Mouse (Mus musculus) forebrain, postnatal 0 days (tissue): ENCODE results near the gene Tmem200c. TPM values are rescaled to one million over a fixed set of nuclear protein-coding genes. Genes with fewer than 3 reads are reported as not detected.
A peak's percentile ranks its signal among the peaks of the same experiment; 100 is the strongest.

Experiments used
- ATAC-seq: fragments of 200-750 bp; cut with Nextera tagmentation; 2 replicates; pipeline ENCODE4 v1.8.0; 2017; ENCODE audit warnings: mild to moderate bottlenecking, moderate library complexity
- DNase-seq: peaks from one replicate; pipeline ENCODE4 v3.0.0-alpha.2; 2015
- H3K27ac ChIP-seq: fragments of 300-500 bp; sonication (generic); 2 replicates; pipeline ENCODE4 v1.5.1; 2014; ENCODE audit warnings: low read depth, mild to moderate bottlenecking, antibody characterized with exemption, low read length, moderate library complexity, mixed read lengths
- H3K27me3 ChIP-seq: fragments of 300-500 bp; sonication (generic); 2 replicates; pipeline ENCODE4 v1.6.1; 2014; ENCODE audit warnings: mild to moderate bottlenecking, low read length, mixed read lengths; ENCODE audit not compliant: insufficient read depth
- H3K36me3 ChIP-seq: fragments of 300-500 bp; sonication (generic); 2 replicates; pipeline ENCODE4 v1.6.1; 2014; ENCODE audit warnings: mild to moderate bottlenecking, moderate library complexity; ENCODE audit not compliant: insufficient read depth
- H3K4me1 ChIP-seq: fragments of 300-500 bp; sonication (generic); 2 replicates; pipeline ENCODE4 v1.6.1; 2014; ENCODE audit warnings: antibody characterized with exemption; ENCODE audit not compliant: insufficient read depth
- H3K4me2 ChIP-seq: fragments of 300-500 bp; sonication (generic); 2 replicates; pipeline ENCODE4 v1.6.1; 2014; ENCODE audit warnings: low read depth, mild to moderate bottlenecking, moderate library complexity
- H3K4me3 ChIP-seq: fragments of 300-500 bp; sonication (generic); 2 replicates; pipeline ENCODE4 v1.5.1; 2014; ENCODE audit warnings: low read depth, low read length, mixed read lengths
- H3K9ac ChIP-seq: fragments of 300-500 bp; sonication (generic); 2 replicates; pipeline ENCODE4 v1.6.1; 2014; ENCODE audit warnings: mild to moderate bottlenecking
- H3K9me3 ChIP-seq: fragments of 300-500 bp; sonication (generic); 2 replicates; pipeline ENCODE4 v1.6.1; 2016; ENCODE audit warnings: low read length
- CTCF ChIP-seq: sonication (generic); IDR thresholded peaks from 2 replicates; pipeline ENCODE4 v1.5.1; 2016; ENCODE audit warnings: antibody characterized with exemption, control low read depth, low read depth
- WGBS: fragments of 180-500 bp; shearing (Covaris S2); extraction: QIAGEN DNeasy Blood & Tissue Kit; methylation state at CpG from one replicate; pipeline ENCODE4 v1.1.7; 2014; 5-methylcytosine and 5-hydroxymethylcytosine counted together
- polyA plus RNA-seq: library from polyadenylated mRNA; unstranded; fragments of >200 nt; fragmentation: Nextera tagmentation; extraction: Ambion mirVana; gene quantifications from 2 replicates; pipeline ENCODE4 v1.2.1, GENCODE M21; 2015
- total RNA-seq: library from RNA; depleted of rRNA; stranded (reverse); fragments of >200 nt; gene quantifications from 2 replicates; pipeline ENCODE4 v1.2.3, GENCODE M21; 2014

The Tmem200c gene
- total and polyA plus RNA-seq, 2 experiments from 2014 or later = 2.0 to 12.9 TPM

GRCm38 (mm10) chr17:68841097-68841891 lies 14.9 kb downstream of the Tmem200c start:
- DNase-seq = peak; percentile 72
- Histone ChIP-seq H3K9ac (peak overlapping the region; percentile 60), H3K4me1 (peaks cover 9% of the 10 kb centered on the region; the same call in 1 of the 2 replicates), H3K9me3 (no peaks in the 10 kb centered on the region), H3K4me3 (peak overlapping the region; percentile 47), H3K4me2 (peak overlapping the region; percentile 96), H3K27ac (no peak overlapping the region), H3K36me3 (no peaks in the 10 kb centered on the region), H3K27me3 (no peaks in the 10 kb centered on the region)
- 2% methylated on average over 74 of the region's 75 CpGs for WGBS
- peak; percentile 73 for TF ChIP-seq CTCF
- peak; percentile 59 for ATAC-seq

DNA sequence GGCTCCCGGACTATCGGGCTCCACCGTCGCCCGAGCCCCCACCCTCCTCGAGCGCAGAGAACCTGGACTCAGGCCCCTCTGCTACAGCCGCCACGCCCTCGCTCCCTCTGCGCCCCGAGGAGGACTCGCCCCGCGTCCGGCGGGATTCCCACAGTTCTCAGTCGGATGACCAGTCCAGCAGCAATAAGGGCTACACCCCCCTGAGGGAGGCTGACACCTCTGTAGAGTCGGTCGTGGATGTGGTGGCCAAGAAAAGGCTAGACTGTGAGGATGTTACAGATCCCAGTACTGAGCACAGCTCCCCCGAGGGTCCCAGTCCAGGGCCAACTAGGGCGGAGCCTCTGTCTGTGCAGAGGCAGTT lies 15.4 kb downstream of the Tmem200c start:
- peaks cover 9% of the 10 kb centered on the region; the same call in 1 of the 2 replicates for H3K4me1 ChIP-seq
- WGBS = 6% methylated on average over 22 of the region's 22 CpGs
- DNase-seq (no peak), ATAC-seq (peak; percentile 21; the same call in 1 of the 2 replicates)
- no peak overlapping the region for H3K27ac ChIP-seq
- no peaks in the 10 kb centered on the region for H3K27me3 ChIP-seq
- H3K4me3 ChIP-seq = peak overlapping the region; percentile 47
- H3K36me3 ChIP-seq = no peaks in the 10 kb centered on the region
- H3K9me3 ChIP-seq = no peaks in the 10 kb centered on the region
- H3K4me2 ChIP-seq = peak overlapping the region; percentile 96
- no peak for TF ChIP-seq CTCF
- H3K9ac ChIP-seq = peak overlapping the region; percentile 60

- H3K27me3 ChIP-seq = no peaks in the 10 kb centered on the region
- ATAC-seq (no peak), DNase-seq (no peak)
- no peak overlapping the region for H3K4me3 ChIP-seq
- no peak overlapping the region for H3K9ac ChIP-seq
- H3K27ac ChIP-seq = no peak overlapping the region
- no peak for TF ChIP-seq CTCF
- H3K36me3 ChIP-seq = no peaks in the 10 kb centered on the region
- H3K4me1 ChIP-seq = peaks cover under 1% of the 10 kb centered on the region; the same call in 1 of the 2 replicates
- WGBS = 80% methylated on average over 5 of the region's 5 CpGs
- no peaks in the 10 kb centered on the region for H3K9me3 ChIP-seq
- H3K4me2 ChIP-seq = no peak overlapping the region
Observed at GRCm38 (mm10) chr17:68845931-68846330, 19.5 kb downstream of the Tmem200c start.

DNA sequence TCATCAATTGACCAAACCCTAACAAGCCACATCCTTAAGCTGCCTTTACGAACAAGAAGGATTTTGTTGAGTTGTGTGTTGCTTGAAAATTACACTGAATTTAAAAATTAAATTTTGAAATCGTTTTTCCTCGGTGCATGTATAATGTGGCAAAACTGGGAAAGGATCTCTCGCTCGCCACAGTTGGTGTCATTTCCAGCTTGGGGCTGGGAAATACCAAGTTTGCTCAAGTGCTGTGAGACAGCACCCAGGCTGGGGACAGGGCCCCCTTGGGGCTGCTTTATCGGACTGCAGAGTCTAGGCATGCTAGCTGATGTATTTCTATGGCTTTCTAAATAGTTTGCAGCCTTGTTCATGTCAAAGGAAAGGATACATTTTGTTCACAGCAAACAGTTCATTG lies 22.3 kb downstream of the Tmem200c start:
- ATAC-seq (peak; percentile 61; the same call in 1 of the 2 replicates), DNase-seq (no peak)
- Histone ChIP-seq H3K27me3 (no peaks in the 10 kb centered on the region), H3K27ac (no peak overlapping the region), H3K4me1 (no peaks in the 10 kb centered on the region), H3K4me2 (no peak overlapping the region), H3K9ac (no peak overlapping the region), H3K4me3 (no peak overlapping the region), H3K9me3 (no peaks in the 10 kb centered on the region), H3K36me3 (no peaks in the 10 kb centered on the region)
- WGBS = 58% methylated on average over 6 of the region's 6 CpGs
- TF ChIP-seq CTCF = peak; percentile 20; the same call in 1 of the 2 replicates

- H3K9ac ChIP-seq = no peak overlapping the region
- DNase-seq (no peak), ATAC-seq (no peak)
Observed at GRCm38 (mm10) chr17:68852171-68852966, 25.9 kb downstream of the Tmem200c start.

GRCm38 (mm10) chr17:68864175-68864574 lies 37.8 kb downstream of the Tmem200c start:
- no peak overlapping the region for H3K27ac ChIP-seq
- H3K4me3 ChIP-seq = no peak overlapping the region
- WGBS = 60% methylated on average over 3 of the region's 3 CpGs
- no peak overlapping the region for H3K4me2 ChIP-seq
- TF ChIP-seq CTCF = no peak
- H3K27me3 ChIP-seq = no peaks in the 10 kb centered on the region
- ATAC-seq (peak; percentile 20; the same call in 1 of the 2 replicates), DNase-seq (peak; percentile 46)
- H3K4me1 ChIP-seq = no peaks in the 10 kb centered on the region
- H3K9me3 ChIP-seq = no peaks in the 10 kb centered on the region
- H3K9ac ChIP-seq = no peak overlapping the region
- no peaks in the 10 kb centered on the region for H3K36me3 ChIP-seq

More at GRCm38 (mm10) chr17:68852171-68852966, 25.9 kb downstream of the Tmem200c start:
- Histone ChIP-seq H3K4me1 (no peaks in the 10 kb centered on the region), H3K27ac (no peak overlapping the region), H3K9me3 (no peaks in the 10 kb centered on the region), H3K27me3 (no peaks in the 10 kb centered on the region), H3K36me3 (no peaks in the 10 kb centered on the region), H3K4me3 (no peak overlapping the region), H3K4me2 (no peak overlapping the region)
- TF ChIP-seq CTCF = peak; percentile 70
- 55% methylated on average over 7 of the region's 7 CpGs for WGBS

DNA sequence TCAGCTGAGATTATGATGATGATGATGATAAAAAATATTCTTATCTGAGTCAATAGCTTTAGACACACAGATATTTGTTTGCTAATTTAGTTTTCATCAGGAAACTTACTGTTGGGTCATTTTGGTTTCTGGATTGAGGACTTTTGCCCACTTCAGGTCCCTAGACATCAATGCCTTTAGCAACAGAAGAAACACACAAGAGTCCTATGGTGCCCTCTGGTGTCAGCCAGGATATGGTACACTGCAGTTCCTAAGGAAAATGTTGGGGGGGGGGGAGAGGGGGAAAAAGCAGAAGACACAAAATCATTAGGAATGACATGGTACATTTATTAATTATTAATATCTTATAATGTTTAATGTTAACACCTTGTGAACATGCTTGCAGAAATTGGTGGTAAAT lies 42.0 kb downstream of the Tmem200c start:
- H3K9me3 ChIP-seq = no peaks in the 10 kb centered on the region
- ATAC-seq = no peak
- H3K9ac ChIP-seq = no peak overlapping the region
- H3K4me2 ChIP-seq = no peak overlapping the region
- no peak overlapping the region for H3K4me3 ChIP-seq
- H3K27me3 ChIP-seq = no peaks in the 10 kb centered on the region
- TF ChIP-seq CTCF = peak; percentile 72
- peak; percentile 52 for DNase-seq
- H3K4me1 ChIP-seq = no peaks in the 10 kb centered on the region
- H3K27ac ChIP-seq = no peak overlapping the region
- no peaks in the 10 kb centered on the region for H3K36me3 ChIP-seq
